Mouse (Mus musculus): ENCODE results near the gene Lgals1. TPM values are rescaled to one million over a fixed set of nuclear protein-coding genes. Genes with fewer than 3 reads are reported as not detected.

Lgals1 gene
- polyA plus RNA-seq (2014; fragmentation: Illumina TruSeq; extraction: RNeasy Lipid Tissue Mini Kit (QIAGEN cat#74804); ENCODE audit: low read depth, low replicate concordance), result 2.0 TPM

DNA sequence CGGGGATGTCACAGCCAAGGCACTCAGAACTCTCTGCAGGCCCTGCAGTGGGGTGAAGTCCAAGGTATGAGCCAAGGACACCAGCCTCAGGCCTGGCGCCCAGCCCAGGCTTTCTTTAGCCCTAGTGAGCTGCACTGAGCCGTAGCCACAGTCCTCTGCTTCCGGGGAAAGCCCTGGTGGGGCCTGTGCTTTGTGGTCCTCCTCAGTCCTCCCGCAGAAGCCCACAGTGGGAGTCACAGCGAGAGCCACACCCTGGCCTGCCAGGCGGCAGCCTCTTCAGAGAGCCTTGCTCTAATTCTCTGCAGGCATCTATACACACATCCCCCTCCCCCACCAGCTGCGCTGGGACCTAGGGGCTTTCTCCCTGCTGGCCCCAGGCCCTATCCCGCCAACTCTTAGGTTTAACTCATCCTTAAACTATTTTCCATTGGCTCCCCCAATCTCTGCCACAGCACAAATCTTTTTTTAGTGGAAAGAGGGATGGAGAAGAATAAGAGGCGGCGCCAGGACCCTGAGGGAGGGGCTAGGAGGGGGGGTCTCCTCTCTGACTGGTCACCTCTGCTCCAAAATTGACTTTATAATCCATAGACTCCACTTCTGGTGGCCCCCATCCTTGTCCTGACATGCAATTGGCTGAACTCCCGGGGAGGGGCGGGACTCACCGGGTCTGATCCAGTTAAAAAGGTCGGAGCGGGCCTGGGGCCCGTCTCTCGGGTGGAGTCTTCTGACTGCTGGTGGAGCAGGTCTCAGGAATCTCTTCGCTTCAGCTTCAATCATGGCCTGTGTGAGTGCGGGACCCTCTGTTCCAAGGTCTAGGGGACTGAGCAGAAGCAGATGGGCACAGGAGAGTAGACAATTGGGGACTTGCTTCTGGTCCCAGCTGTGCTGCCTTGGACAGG, at the start of gene Lgals1:
Gene Lgals1, plus strand, starts transcription at position 705 of the 899 bp plus-strand sequence.

DNA sequence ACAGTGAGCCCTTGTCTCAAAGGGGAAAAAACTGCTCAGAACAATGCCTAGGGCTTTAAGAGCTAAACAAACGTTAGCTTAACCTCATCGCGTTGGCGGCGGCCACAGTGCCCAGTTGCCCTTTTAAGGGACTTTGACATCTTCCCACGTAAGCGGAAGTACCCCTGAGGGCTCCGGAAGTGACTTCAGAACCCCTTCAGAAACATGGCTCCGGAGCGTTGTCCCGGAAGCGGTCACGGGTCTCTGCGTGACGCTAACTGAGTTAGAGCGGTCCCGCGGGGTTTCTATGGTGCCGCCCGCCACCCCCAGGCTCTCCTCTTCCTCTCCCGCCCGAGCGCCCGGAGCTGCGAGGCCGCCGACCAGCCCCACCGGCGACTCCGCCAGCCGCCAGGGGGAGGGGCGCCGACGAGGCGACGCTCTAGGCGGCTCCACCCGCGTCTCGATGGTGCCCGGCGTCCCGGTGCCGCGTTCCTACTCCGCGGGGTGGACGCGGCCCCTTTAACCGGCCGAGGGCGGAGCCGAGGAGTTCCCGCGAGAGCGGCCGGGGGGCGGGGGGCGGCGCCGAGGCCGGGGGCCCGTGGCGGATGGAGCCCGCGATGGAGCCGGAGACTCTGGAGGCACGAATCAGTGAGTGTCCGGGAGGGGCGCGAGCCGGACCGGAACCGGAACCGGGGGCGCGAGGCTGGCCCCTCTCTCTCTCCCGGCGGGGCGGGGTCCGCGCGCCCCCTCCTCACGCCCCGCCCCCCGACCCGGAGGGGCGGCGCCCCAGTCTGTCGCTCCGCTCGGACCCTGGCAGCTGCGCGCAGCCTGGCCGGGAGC, 49.3 kb upstream of the Lgals1 start, which contains the start of gene Gga1:
Gene Gga1, plus strand, starts transcription at position 200 of the 819 bp plus-strand sequence.

DNA sequence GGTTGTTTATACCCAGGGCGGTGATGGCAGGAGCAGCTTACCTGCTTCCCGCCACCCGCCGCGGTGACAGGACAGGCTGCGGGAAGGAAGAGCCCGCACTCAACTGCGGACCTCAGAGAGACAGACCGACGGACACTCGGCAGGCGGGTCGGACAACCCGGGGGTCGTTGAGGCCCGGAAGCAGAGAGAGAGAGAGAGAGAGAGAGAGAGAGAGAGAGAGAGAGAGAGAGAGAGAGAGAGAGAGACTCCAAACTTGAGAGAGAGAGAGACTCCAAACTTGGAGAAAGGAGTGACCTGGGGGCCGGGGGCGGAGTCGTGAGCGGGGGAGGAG, 27.2 kb upstream of the Lgals1 start, which contains the start of gene Gm49510:
Gene Gm49510, plus strand, starts transcription at position 259 of the 331 bp plus-strand sequence.

DNA sequence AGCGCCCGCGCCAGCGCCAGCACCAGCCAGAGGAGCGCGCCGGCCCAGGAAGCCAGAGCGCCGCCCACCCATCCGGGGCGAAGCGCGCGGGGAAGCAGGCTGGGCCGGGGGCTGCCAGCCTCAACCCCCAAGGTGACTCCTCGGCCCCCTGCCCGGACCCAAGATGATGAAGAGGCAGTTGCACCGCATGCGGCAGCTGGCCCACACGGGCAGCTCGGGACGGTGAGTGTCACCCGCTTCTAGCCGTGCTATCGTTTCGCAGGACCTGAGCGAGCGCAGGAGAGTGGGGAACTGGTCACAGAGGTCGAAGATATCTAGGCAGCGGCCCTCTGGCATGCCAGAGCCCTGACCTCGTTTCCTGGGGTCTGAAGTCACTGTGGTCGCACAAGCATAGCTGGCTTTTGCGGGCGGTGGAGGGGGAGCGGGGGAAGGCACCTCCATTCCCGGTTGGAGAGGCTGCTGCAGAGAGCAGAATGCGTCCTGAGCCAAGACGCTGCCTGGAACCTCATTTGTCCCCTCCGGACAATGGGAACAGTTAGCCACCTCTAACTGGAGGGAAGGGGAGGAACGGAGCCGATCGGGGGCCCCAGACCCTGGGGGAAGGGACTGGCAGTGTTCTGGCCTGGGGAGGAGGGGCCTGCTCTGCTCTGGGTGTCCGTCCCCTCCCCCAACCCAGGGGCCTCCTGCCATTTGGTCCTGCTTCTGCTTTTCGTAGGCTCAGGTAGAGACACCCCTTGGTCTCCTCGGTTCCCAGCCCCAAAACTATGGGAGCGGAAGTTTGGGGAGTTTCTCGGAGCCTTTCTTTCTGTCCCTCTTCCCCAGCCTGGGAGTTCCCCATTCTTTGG, 26.6 kb upstream of the Lgals1 start, which contains the start of gene Sh3bp1:
Gene Sh3bp1, plus strand, starts transcription at position 29 of the 845 bp plus-strand sequence.

DNA sequence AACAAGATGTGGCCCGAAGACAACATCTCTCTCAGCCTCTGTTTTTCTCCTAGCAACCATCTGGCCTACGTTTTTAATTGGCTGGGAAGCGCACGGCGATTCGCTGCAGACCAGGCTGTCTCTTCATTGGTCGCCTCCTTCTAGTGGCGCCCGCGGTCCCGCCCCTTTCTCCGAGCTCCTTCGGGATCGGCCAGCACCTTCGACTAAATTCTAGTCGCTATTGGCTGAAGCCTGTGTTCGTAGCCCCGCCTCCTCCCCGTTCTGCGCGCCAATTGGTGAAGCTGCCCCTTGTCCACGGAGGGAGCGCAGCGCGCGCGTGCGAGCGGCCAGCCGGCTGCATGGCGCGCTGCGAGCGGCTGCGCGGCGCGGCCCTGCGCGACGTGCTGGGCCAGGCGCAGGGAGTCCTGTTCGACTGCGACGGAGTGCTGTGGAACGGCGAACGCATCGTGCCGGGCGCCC, 12.9 kb upstream of the Lgals1 start, which contains the start of gene Pdxp:
Gene Pdxp, plus strand, starts transcription at position 288 of the 459 bp plus-strand sequence.

DNA sequence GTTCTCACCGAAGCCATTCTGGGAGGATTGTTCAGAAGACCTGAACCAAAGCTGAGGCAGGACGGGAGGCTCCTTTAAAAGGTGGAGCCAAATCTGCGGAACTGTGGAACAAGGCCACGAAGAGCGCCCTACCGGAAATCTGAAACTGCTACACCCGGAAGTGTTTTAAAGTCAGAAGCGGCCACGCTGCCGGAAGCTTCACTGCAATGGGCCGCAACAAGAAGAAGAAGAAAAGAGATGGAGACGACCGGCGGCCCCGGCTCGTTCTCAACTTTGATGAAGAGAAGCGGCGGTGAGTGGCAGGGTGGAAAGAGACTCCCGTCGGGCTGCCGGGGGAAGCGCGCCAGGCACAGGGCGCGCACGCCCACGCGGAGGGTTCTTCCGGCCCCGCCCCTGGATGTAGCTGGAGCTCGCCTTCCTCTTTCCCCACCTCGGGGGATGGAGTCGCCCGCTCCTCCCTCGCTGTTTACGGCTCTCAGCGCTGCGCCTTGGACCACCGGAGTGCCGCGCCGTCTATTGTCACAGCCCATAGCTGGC, 8.3 kb downstream of the Lgals1 start, which contains the start of gene Nol12:
Gene Nol12, plus strand, starts transcription at position 150 of the 537 bp plus-strand sequence.

DNA sequence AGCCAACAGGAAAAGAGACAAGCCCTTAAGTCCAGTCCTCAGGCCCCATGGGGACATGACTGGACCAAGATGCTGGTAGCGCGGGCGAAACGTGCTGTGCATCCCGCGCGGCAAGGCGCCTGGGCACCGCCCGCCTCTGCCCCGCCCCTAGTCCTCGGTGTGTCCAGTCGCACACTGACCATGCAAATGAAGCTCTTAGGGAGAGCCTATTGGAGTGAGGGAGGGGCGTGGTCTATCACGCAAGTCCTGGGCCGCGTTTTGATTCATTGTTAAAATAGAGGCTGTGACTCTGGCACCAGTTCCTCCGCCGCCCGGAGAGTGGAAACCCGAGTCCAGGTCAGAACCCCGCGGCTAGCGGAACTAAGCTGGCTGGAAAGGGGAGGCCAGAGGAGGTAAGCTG, 21.1 kb downstream of the Lgals1 start, which contains the start of gene Triobp:
Gene Triobp, plus strand, starts transcription at position 68 of the 400 bp plus-strand sequence.

Other genes starting within 250 kb of the Lgals1 start
- gene Elfn2, start 208.0 kb upstream of the Lgals1 start, polyA plus RNA-seq (2014; fragmentation: Illumina TruSeq; extraction: RNeasy Lipid Tissue Mini Kit (QIAGEN cat#74804); ENCODE audit: low read depth, low replicate concordance), result not detected
- 0.34 TPM for gene Mfng, start 153.2 kb upstream of the Lgals1 start, polyA plus RNA-seq (2014; fragmentation: Illumina TruSeq; extraction: RNeasy Lipid Tissue Mini Kit (QIAGEN cat#74804); ENCODE audit: low read depth, low replicate concordance)
- 0.48 TPM for gene Card10, start 123.7 kb upstream of the Lgals1 start, polyA plus RNA-seq (2014; fragmentation: Illumina TruSeq; extraction: RNeasy Lipid Tissue Mini Kit (QIAGEN cat#74804); ENCODE audit: low read depth, low replicate concordance)
- 0.24 TPM for gene Cdc42ep1, start 84.1 kb upstream of the Lgals1 start, polyA plus RNA-seq (2014; fragmentation: Illumina TruSeq; extraction: RNeasy Lipid Tissue Mini Kit (QIAGEN cat#74804); ENCODE audit: low read depth, low replicate concordance)
- not detected for gene Lgals2, start 71.2 kb upstream of the Lgals1 start, polyA plus RNA-seq (2014; fragmentation: Illumina TruSeq; extraction: RNeasy Lipid Tissue Mini Kit (QIAGEN cat#74804); ENCODE audit: low read depth, low replicate concordance)
- gene Gga1, start 49.5 kb upstream of the Lgals1 start, polyA plus RNA-seq (2014; fragmentation: Illumina TruSeq; extraction: RNeasy Lipid Tissue Mini Kit (QIAGEN cat#74804); ENCODE audit: low read depth, low replicate concordance), result 1.1 TPM
- gene Gm49510, start 27.1 kb upstream of the Lgals1 start, polyA plus RNA-seq (2014; fragmentation: Illumina TruSeq; extraction: RNeasy Lipid Tissue Mini Kit (QIAGEN cat#74804); ENCODE audit: low read depth, low replicate concordance), result not detected
- not detected for gene Sh3bp1, start 27.0 kb upstream of the Lgals1 start, polyA plus RNA-seq (2014; fragmentation: Illumina TruSeq; extraction: RNeasy Lipid Tissue Mini Kit (QIAGEN cat#74804); ENCODE audit: low read depth, low replicate concordance)
- gene Pdxp, start 12.8 kb upstream of the Lgals1 start, polyA plus RNA-seq (2014; fragmentation: Illumina TruSeq; extraction: RNeasy Lipid Tissue Mini Kit (QIAGEN cat#74804); ENCODE audit: low read depth, low replicate concordance), result not detected
- gene Nol12, start 8.2 kb downstream of the Lgals1 start, polyA plus RNA-seq (2014; fragmentation: Illumina TruSeq; extraction: RNeasy Lipid Tissue Mini Kit (QIAGEN cat#74804); ENCODE audit: low read depth, low replicate concordance), result 3.0 TPM
- 0.77 TPM for gene Triobp, start 21.0 kb downstream of the Lgals1 start, polyA plus RNA-seq (2014; fragmentation: Illumina TruSeq; extraction: RNeasy Lipid Tissue Mini Kit (QIAGEN cat#74804); ENCODE audit: low read depth, low replicate concordance)
- gene H1f0, start 101.7 kb downstream of the Lgals1 start, polyA plus RNA-seq (2014; fragmentation: Illumina TruSeq; extraction: RNeasy Lipid Tissue Mini Kit (QIAGEN cat#74804); ENCODE audit: low read depth, low replicate concordance), result 71.3 TPM
- not detected for gene Galr3, start 115.2 kb downstream of the Lgals1 start, polyA plus RNA-seq (2014; fragmentation: Illumina TruSeq; extraction: RNeasy Lipid Tissue Mini Kit (QIAGEN cat#74804); ENCODE audit: low read depth, low replicate concordance)
- gene Ankrd54, start 136.2 kb downstream of the Lgals1 start, polyA plus RNA-seq (2014; fragmentation: Illumina TruSeq; extraction: RNeasy Lipid Tissue Mini Kit (QIAGEN cat#74804); ENCODE audit: low read depth, low replicate concordance), result 0.90 TPM
- 40.0 TPM for gene Eif3l, start 148.5 kb downstream of the Lgals1 start, polyA plus RNA-seq (2014; fragmentation: Illumina TruSeq; extraction: RNeasy Lipid Tissue Mini Kit (QIAGEN cat#74804); ENCODE audit: low read depth, low replicate concordance)
- gene Micall1, start 182.2 kb downstream of the Lgals1 start, polyA plus RNA-seq (2014; fragmentation: Illumina TruSeq; extraction: RNeasy Lipid Tissue Mini Kit (QIAGEN cat#74804); ENCODE audit: low read depth, low replicate concordance), result 3.2 TPM
- 1.1 TPM for gene Polr2f, start 214.3 kb downstream of the Lgals1 start, polyA plus RNA-seq (2014; fragmentation: Illumina TruSeq; extraction: RNeasy Lipid Tissue Mini Kit (QIAGEN cat#74804); ENCODE audit: low read depth, low replicate concordance)
- gene 1700088E04Rik, start 214.5 kb downstream of the Lgals1 start, polyA plus RNA-seq (2014; fragmentation: Illumina TruSeq; extraction: RNeasy Lipid Tissue Mini Kit (QIAGEN cat#74804); ENCODE audit: low read depth, low replicate concordance), result not detected
- gene Sox10, start 238.5 kb downstream of the Lgals1 start, polyA plus RNA-seq (2014; fragmentation: Illumina TruSeq; extraction: RNeasy Lipid Tissue Mini Kit (QIAGEN cat#74804); ENCODE audit: low read depth, low replicate concordance), result not detected